Mouse (Mus musculus): Measurements from ENCODE around the gene Abcb10. TPM values are rescaled to one million over a fixed set of nuclear protein-coding genes. Genes with fewer than 3 reads are reported as not detected.

Gene Abcb10
- polyA plus RNA-seq (2012; rRNA removed), result 20.0 and 21.0 TPM in 2 replicates

DNA sequence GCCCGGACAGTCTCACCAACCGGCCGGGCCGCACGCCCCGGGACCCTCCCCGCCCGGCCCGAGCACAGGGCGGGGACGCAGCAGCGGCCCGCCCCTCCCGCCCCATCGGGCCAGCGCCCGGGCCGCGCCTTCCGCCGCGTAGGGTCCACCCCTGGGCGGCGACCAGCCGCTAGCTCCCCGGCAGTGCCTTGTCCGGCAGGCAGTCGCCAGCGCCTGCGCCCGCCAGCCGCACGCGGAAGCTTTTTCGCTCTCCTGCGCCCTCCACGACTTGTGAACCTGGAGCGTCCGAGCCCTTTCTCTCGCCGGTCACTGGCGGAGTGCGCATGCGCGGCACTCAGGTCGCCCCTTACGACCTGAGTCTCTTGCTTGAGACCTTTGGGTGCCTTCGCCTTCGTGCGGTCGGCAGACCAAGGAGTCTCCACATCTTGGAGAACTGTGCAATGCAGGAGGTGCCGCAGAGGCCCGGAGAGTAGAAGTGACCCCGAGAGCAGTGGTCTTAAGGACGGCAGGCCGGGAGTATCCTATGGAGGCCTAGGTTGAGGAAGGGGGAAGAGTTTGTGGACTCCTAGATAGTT lies at the start of gene Abcb10:
Gene Abcb10, minus strand, starts transcription at position 297 of the 575 bp plus-strand sequence.

GRCm38 (mm10) chr8:124021237-124022227 lies 38.6 kb upstream of the Abcb10 start, which contains the start of the genes Taf5l and Urb2:
Gene Taf5l (minus strand): TSS chr8:124021397.
Gene Urb2 (plus strand): TSS chr8:124021508.

DNA sequence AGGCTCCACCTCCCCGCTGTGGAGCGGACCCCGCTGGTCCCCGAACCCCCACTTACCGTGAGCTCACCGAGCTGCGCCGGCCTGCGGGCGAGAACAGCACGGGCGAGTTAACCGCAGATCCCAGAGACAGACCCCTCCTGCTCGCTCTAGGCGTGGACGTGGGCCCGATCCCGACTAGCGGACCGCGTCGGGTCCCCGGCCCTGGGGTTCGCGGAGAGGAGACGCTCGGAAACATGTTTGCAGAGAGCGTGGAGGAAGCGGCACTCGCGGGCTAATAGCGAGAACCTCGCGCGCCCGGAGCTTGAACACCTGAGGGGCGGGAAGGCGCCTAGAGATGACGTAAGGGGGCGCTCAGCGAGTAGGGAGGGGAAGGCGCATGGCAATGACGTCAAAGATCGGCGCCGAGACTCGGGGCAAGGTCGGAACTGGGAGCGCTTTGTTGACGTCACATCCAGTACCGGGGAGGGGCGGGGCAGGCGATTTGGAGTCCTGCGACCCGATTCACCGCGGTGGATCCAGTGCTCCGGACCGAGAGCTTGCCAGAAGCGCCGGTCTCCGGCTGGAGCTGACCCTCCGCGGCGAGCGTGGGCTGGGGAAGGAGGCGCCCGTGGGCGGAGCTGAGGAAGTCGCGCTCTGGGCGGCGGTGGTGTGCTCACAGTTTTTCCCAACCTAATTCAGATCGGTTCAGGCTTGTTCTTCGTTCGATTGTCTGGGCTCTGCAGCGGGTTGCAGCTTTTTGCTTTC lies 33.8 kb downstream of the Abcb10 start, which contains the start of gene Nup133:
Gene Nup133, minus strand, starts transcription at position 324 of the 744 bp plus-strand sequence.

Other genes starting within 250 kb of the Abcb10 start
- 64.4 and 66.9 TPM in 2 replicates for gene Rab4a, start 177.1 kb downstream of the Abcb10 start, polyA plus RNA-seq (2012; rRNA removed)
- 11.4 and 11.5 TPM in 2 replicates for gene Ccsap, start 122.9 kb downstream of the Abcb10 start, polyA plus RNA-seq (2012; rRNA removed)
- 12.6 and 220 TPM in 2 replicates for gene Acta1, start 88.4 kb downstream of the Abcb10 start, polyA plus RNA-seq (2012; rRNA removed)
- gene Nup133, start 33.9 kb downstream of the Abcb10 start, polyA plus RNA-seq (2012; rRNA removed), result 17.6 and 18.6 TPM in 2 replicates
- 22.6 and 24.0 TPM in 2 replicates for gene Taf5l, start 38.3 kb upstream of the Abcb10 start, polyA plus RNA-seq (2012; rRNA removed)
- 8.4 and 8.7 TPM in 2 replicates for gene Urb2, start 38.4 kb upstream of the Abcb10 start, polyA plus RNA-seq (2012; rRNA removed)
- gene Galnt2, start 248.3 kb upstream of the Abcb10 start, polyA plus RNA-seq (2012; rRNA removed), result 42.3 and 44.0 TPM in 2 replicates

Measured in central nervous system, embryonic 18 days (tissue).